Mouse (Mus musculus) E14TG2a.4 (cell line): Measurements from ENCODE around the gene Pnma1.

ENCODE experiments used
- CTCF ChIP-seq: conservative IDR thresholded peaks from 2 replicates; pipeline ENCODE4 v1.5.1; 2014; ENCODE audit warnings: low read length
- NANOG ChIP-seq: IDR thresholded peaks from 2 replicates; pipeline ENCODE4 v1.6.1; 2014; ENCODE audit warnings: borderline replicate concordance, low read length, mixed read lengths
- POU5F1 ChIP-seq: IDR thresholded peaks from 2 replicates; pipeline ENCODE4 v1.6.1; 2014; ENCODE audit warnings: low read length, borderline replicate concordance

- TF ChIP-seq CTCF: no peak
- no peak for TF ChIP-seq NANOG
- no peak for TF ChIP-seq POU5F1
These were observed 40.7 kb upstream of the Pnma1 start for GRCm38 (mm10) chr12:84188881-84189444.
